Mouse (Mus musculus): ENCODE measurements around the gene C1qa. TPM values are rescaled to one million over a fixed set of nuclear protein-coding genes. Genes with fewer than 3 reads are reported as not detected.

The C1qa gene
- polyA plus RNA-seq, 1 experiment from 2014 or later: 123 TPM

DNA sequence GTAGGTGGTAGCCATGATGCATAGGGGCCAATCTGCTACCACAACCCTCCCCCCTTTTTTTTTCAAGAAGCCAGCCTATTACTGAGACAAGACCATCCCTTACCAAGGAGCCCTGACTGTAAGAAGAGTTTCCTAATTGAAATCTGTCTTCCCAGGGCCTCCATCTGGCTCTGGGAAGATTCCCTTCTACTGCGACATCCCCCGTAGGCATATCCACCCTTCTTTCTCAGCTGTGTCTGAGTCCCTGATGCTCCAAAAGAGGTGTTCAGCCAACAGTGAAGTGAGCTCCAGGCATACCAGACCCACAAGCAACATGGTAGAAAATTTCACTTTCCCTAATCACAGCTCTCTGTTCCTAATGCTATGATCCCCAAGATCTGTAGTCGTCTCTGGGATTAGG is 20.9 kb upstream of the C1qa start:
- TF ChIP-seq EP300 (IDR thresholded peaks at IDR 0.05; ENCODE audit: low read depth): no peak
- TF ChIP-seq CTCF (IDR thresholded peaks at IDR 0.05; ENCODE audit: low read depth): no peak
- H3K9me3 ChIP-seq (ENCODE audit: low read length): no peaks in the 10 kb centered on the region
- WGBS (ENCODE audit: insufficient replicate concordance): 65% methylated on average over 3 of the region's 3 CpGs

DNA sequence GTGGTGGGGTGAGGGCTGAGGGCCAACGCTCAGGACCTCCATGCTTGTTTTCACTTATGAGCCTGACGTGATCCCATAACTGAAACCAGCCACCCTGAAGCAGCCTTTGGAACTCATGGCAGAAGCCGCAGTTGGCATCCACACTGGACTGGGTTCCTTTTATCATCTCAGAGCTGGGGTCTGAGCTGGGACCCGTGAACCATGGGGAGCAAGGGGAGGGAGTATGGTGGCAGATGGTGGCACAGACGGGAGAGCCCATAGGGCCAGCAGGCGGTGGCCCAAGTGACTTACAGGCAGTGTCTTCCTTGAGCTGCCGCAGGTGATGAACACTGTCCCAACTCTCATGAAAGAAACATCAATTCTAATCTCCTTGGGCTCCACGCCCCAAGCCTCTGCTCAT is 20.2 kb upstream of the C1qa start:
- WGBS (ENCODE audit: insufficient replicate concordance): 74% methylated on average over 8 of the region's 8 CpGs
- DNase-seq (no peak), ATAC-seq (no peak)
- no peak overlapping the region for H3K4me3 ChIP-seq (ENCODE audit: low read depth, low read length)
- H3K4me1 ChIP-seq (ENCODE audit: insufficient read depth): no peaks in the 10 kb centered on the region
- H3K27me3 ChIP-seq (ENCODE audit: insufficient read depth, low read length): no peaks in the 10 kb centered on the region
- no peaks in the 10 kb centered on the region for H3K36me3 ChIP-seq (replicated peaks; ENCODE audit: insufficient read depth, low read length)
- TF ChIP-seq EP300 (IDR thresholded peaks at IDR 0.05; ENCODE audit: low read depth): no peak
- TF ChIP-seq CTCF (IDR thresholded peaks at IDR 0.05; ENCODE audit: low read depth): no peak
- H3K9ac ChIP-seq (replicated peaks): no peak overlapping the region
- no peak overlapping the region for H3K27ac ChIP-seq (ENCODE audit: low read depth)
- H3K9me3 ChIP-seq (ENCODE audit: low read length): no peaks in the 10 kb centered on the region
- H3K4me2 ChIP-seq (ENCODE audit: low read depth, low read length): no peak overlapping the region

More for the DNA sequence above, 20.9 kb upstream of the C1qa start:
- Histone ChIP-seq H3K4me1 (ENCODE audit: insufficient read depth) (no peaks in the 10 kb centered on the region), H3K4me2 (ENCODE audit: low read depth, low read length) (no peak overlapping the region), H3K36me3 (replicated peaks; ENCODE audit: insufficient read depth, low read length) (no peaks in the 10 kb centered on the region), H3K4me3 (ENCODE audit: low read depth, low read length) (no peak overlapping the region), H3K9ac (replicated peaks) (no peak overlapping the region), H3K27me3 (ENCODE audit: insufficient read depth, low read length) (0 out of 2 replicates have a peak, but pooled peaks cover 2% of the 10 kb centered on the region), H3K27ac (ENCODE audit: low read depth) (no peak overlapping the region)
- DNase-seq (no peak), ATAC-seq (no peak)

- 41% methylated on average over 7 of the region's 7 CpGs for WGBS (ENCODE audit: insufficient replicate concordance)
- no peak overlapping the region for H3K9ac ChIP-seq (replicated peaks)
- no peaks in the 10 kb centered on the region for H3K4me1 ChIP-seq (ENCODE audit: insufficient read depth)
- no peaks in the 10 kb centered on the region for H3K36me3 ChIP-seq (replicated peaks; ENCODE audit: insufficient read depth, low read length)
- H3K4me2 ChIP-seq (ENCODE audit: low read depth, low read length): no peak overlapping the region
- H3K27ac ChIP-seq (ENCODE audit: low read depth): no peak overlapping the region
- H3K27me3 ChIP-seq (ENCODE audit: insufficient read depth, low read length): peaks cover 5% of the 10 kb centered on the region; the same call in 1 of the 2 replicates
- no peak overlapping the region for H3K4me3 ChIP-seq (ENCODE audit: low read depth, low read length)
- DNase-seq: no peak
- no peak for ATAC-seq
- H3K9me3 ChIP-seq (ENCODE audit: low read length): no peaks in the 10 kb centered on the region
- TF ChIP-seq EP300 (IDR thresholded peaks at IDR 0.05; ENCODE audit: low read depth) (no peak), CTCF (IDR thresholded peaks at IDR 0.05; ENCODE audit: low read depth) (no peak)
These were observed 18.5 kb upstream of the C1qa start for GRCm38 (mm10) chr4:136917165-136917524.

GRCm38 (mm10) chr4:136916359-136917164 is 18.0 kb upstream of the C1qa start:
- WGBS (ENCODE audit: insufficient replicate concordance): 71% methylated on average over 20 of the region's 20 CpGs
- TF ChIP-seq EP300 (IDR thresholded peaks at IDR 0.05; ENCODE audit: low read depth): no peak
- TF ChIP-seq CTCF (IDR thresholded peaks at IDR 0.05; ENCODE audit: low read depth): no peak

DNA sequence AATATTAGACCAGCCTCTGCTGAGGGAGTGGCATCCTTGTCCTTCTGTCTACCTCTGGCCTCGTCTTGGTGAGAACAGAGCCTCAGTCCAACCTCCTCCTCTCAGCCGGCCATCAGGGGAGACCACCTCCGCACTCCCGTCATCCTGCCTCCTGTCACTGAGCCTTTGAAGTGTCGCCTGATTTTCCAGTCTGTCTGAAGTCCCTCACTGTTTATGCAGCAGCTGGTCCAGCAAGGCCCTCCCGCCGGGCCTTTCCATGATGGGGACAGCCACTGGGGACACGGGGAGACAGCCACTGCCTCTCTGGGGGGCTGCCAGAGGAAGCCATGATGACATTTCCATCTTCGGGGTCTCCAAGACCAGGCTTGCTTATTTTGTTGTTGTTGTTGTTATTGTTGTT is 14.2 kb upstream of the C1qa start:
- TF ChIP-seq CTCF (IDR thresholded peaks at IDR 0.05; ENCODE audit: low read depth): no peak
- no peak for TF ChIP-seq EP300 (IDR thresholded peaks at IDR 0.05; ENCODE audit: low read depth)
- Histone ChIP-seq H3K27me3 (ENCODE audit: insufficient read depth, low read length) (peaks cover 11% of the 10 kb centered on the region), H3K4me3 (ENCODE audit: low read depth, low read length) (no peak overlapping the region), H3K9me3 (ENCODE audit: low read length) (no peaks in the 10 kb centered on the region), H3K27ac (ENCODE audit: low read depth) (no peak overlapping the region), H3K9ac (replicated peaks) (no peak overlapping the region), H3K4me2 (ENCODE audit: low read depth, low read length) (no peak overlapping the region), H3K36me3 (replicated peaks; ENCODE audit: insufficient read depth, low read length) (no peaks in the 10 kb centered on the region), H3K4me1 (ENCODE audit: insufficient read depth) (no peaks in the 10 kb centered on the region)
- no peak for DNase-seq
- ATAC-seq: no peak
- WGBS (ENCODE audit: insufficient replicate concordance): 16% methylated on average over 9 of the region's 9 CpGs

More at GRCm38 (mm10) chr4:136916359-136917164, 18.0 kb upstream of the C1qa start:
- Histone ChIP-seq H3K9ac (replicated peaks) (no peak overlapping the region), H3K36me3 (replicated peaks; ENCODE audit: insufficient read depth, low read length) (no peaks in the 10 kb centered on the region), H3K27me3 (ENCODE audit: insufficient read depth, low read length) (peaks cover 5% of the 10 kb centered on the region; the same call in 1 of the 2 replicates), H3K4me1 (ENCODE audit: insufficient read depth) (no peaks in the 10 kb centered on the region), H3K4me2 (ENCODE audit: low read depth, low read length) (no peak overlapping the region), H3K27ac (ENCODE audit: low read depth) (no peak overlapping the region), H3K4me3 (ENCODE audit: low read depth, low read length) (no peak overlapping the region), H3K9me3 (ENCODE audit: low read length) (no peaks in the 10 kb centered on the region)
- DNase-seq: no peak
- ATAC-seq: no peak

- DNase-seq: no peak
- TF ChIP-seq CTCF (IDR thresholded peaks at IDR 0.05; ENCODE audit: low read depth): no peak
- Histone ChIP-seq H3K27ac (ENCODE audit: low read depth) (no peak overlapping the region), H3K27me3 (ENCODE audit: insufficient read depth, low read length) (peaks cover 16% of the 10 kb centered on the region), H3K4me3 (ENCODE audit: low read depth, low read length) (no peak overlapping the region), H3K9me3 (ENCODE audit: low read length) (no peaks in the 10 kb centered on the region), H3K36me3 (replicated peaks; ENCODE audit: insufficient read depth, low read length) (no peaks in the 10 kb centered on the region), H3K4me1 (ENCODE audit: insufficient read depth) (0 out of 2 replicates have a peak, but pooled peaks cover under 1% of the 10 kb centered on the region), H3K9ac (replicated peaks) (no peak overlapping the region), H3K4me2 (ENCODE audit: low read depth, low read length) (no peak overlapping the region)
- WGBS (ENCODE audit: insufficient replicate concordance): 32% methylated on average over 9 of the region's 9 CpGs
- ATAC-seq: no peak
These were observed 13.2 kb upstream of the C1qa start for GRCm38 (mm10) chr4:136911804-136912203.
